Mouse (Mus musculus) cerebellum, adult 8-10 months (tissue): Measurements from ENCODE around the gene Palm2.
A peak's percentile ranks its signal among the peaks of the same experiment; 100 is the strongest.

Experiments used
- DNase-seq: peaks from one replicate; pipeline ENCODE4 v3.0.0; 2022

Gene Palm2

GRCm38 (mm10) chr4:57625306-57625705 lies 191.3 kb downstream of the Palm2 start:
- DNase-seq, result no peak

- DNase-seq, result no peak
These were observed 191.7 kb downstream of the Palm2 start for GRCm38 (mm10) chr4:57625756-57626155.

- no peak for DNase-seq
These were observed 192.9 kb downstream of the Palm2 start for GRCm38 (mm10) chr4:57626921-57627320.

GRCm38 (mm10) chr4:57632386-57632785 lies 198.3 kb downstream of the Palm2 start:
- no peak for DNase-seq

GRCm38 (mm10) chr4:57633052-57633451 lies 199.0 kb downstream of the Palm2 start:
- no peak for DNase-seq

- DNase-seq, result no peak
These were observed 200.9 kb downstream of the Palm2 start for GRCm38 (mm10) chr4:57634956-57635355.

GRCm38 (mm10) chr4:57636782-57637482 lies 202.9 kb downstream of the Palm2 start:
- DNase-seq, result no peak

GRCm38 (mm10) chr4:57637636-57638386 lies 203.8 kb downstream of the Palm2 start:
- peak; percentile 25 for DNase-seq

GRCm38 (mm10) chr4:57638941-57639340 lies 204.9 kb downstream of the Palm2 start:
- DNase-seq, result no peak

- DNase-seq, result no peak
These were observed 206.2 kb downstream of the Palm2 start for GRCm38 (mm10) chr4:57640222-57640621.

GRCm38 (mm10) chr4:57640971-57641370 lies 206.9 kb downstream of the Palm2 start:
- no peak for DNase-seq

GRCm38 (mm10) chr4:57650994-57651393 lies 216.9 kb downstream of the Palm2 start:
- DNase-seq, result no peak

GRCm38 (mm10) chr4:57651547-57651946 lies 217.5 kb downstream of the Palm2 start:
- no peak for DNase-seq

- no peak for DNase-seq
These were observed 218.3 kb downstream of the Palm2 start for GRCm38 (mm10) chr4:57652185-57652904.

GRCm38 (mm10) chr4:57655966-57656365 lies 221.9 kb downstream of the Palm2 start:
- DNase-seq, result no peak

- peak; percentile 30 for DNase-seq
These were observed 222.3 kb downstream of the Palm2 start for GRCm38 (mm10) chr4:57656388-57656787.

- DNase-seq, result no peak
These were observed 222.8 kb downstream of the Palm2 start for GRCm38 (mm10) chr4:57656861-57657260.

GRCm38 (mm10) chr4:57660470-57660869 lies 226.4 kb downstream of the Palm2 start:
- peak; percentile 46 for DNase-seq

GRCm38 (mm10) chr4:57666101-57666500 lies 232.1 kb downstream of the Palm2 start:
- no peak for DNase-seq

GRCm38 (mm10) chr4:57670813-57671469 lies 236.9 kb downstream of the Palm2 start:
- DNase-seq, result no peak

- DNase-seq, result no peak
These were observed 238.5 kb downstream of the Palm2 start for GRCm38 (mm10) chr4:57672541-57672940.

- peak; percentile 87 for DNase-seq
These were observed 239.2 kb downstream of the Palm2 start for GRCm38 (mm10) chr4:57672996-57673906.
